Mouse (Mus musculus) hindbrain, embryonic 16.5 days (tissue): ENCODE measurements around the gene Cdv3. TPM values are rescaled to one million over a fixed set of nuclear protein-coding genes. Genes with fewer than 3 reads are reported as not detected.

Source experiments
- ATAC-seq: fragments of 200-750 bp; cut with Nextera tagmentation; 2 replicates; pipeline ENCODE4 v1.8.0; 2017; ENCODE audit warnings: moderate TSS enrichment, moderate library complexity
- H3K27ac ChIP-seq: fragments of 300-500 bp; sonication (generic); 2 replicates; pipeline ENCODE4 v1.5.1; 2014; ENCODE audit warnings: low read depth, mild to moderate bottlenecking, control low read depth, low read length, moderate library complexity
- H3K27me3 ChIP-seq: fragments of 300-500 bp; sonication (generic); replicated peaks from 2 replicates; pipeline ENCODE4 v1.6.1; 2014; ENCODE audit warnings: low read length; ENCODE audit not compliant: control insufficient read depth, insufficient read depth
- H3K36me3 ChIP-seq: fragments of 300-500 bp; sonication (generic); 2 replicates; pipeline ENCODE4 v1.6.1; 2014; ENCODE audit warnings: mild to moderate bottlenecking, low read length, moderate library complexity, mixed read lengths; ENCODE audit not compliant: control insufficient read depth, insufficient read depth
- H3K4me1 ChIP-seq: fragments of 300-500 bp; sonication (generic); 2 replicates; pipeline ENCODE4 v1.6.1; 2014; ENCODE audit warnings: low read depth, low read length; ENCODE audit not compliant: control insufficient read depth, insufficient read depth
- H3K4me2 ChIP-seq: fragments of 300-500 bp; sonication (generic); 2 replicates; pipeline ENCODE4 v1.6.1; 2014; ENCODE audit warnings: mild to moderate bottlenecking, low read length, control low read depth, moderate library complexity
- H3K4me3 ChIP-seq: fragments of 300-500 bp; sonication (generic); 2 replicates; pipeline ENCODE4 v1.5.1; 2014; ENCODE audit warnings: mild to moderate bottlenecking, low read length, control low read depth, moderate library complexity
- H3K9ac ChIP-seq: fragments of 300-500 bp; sonication (generic); 2 replicates; pipeline ENCODE4 v1.6.1; 2014; ENCODE audit warnings: low read depth, mild to moderate bottlenecking, control low read depth, low read length, moderate library complexity
- H3K9me3 ChIP-seq: fragments of 300-500 bp; sonication (generic); 2 replicates; pipeline ENCODE4 v1.6.1; 2014; ENCODE audit warnings: mild to moderate bottlenecking, low read length, moderate library complexity; ENCODE audit not compliant: control insufficient read depth
- WGBS: fragments of 180-500 bp; shearing (Covaris S2); extraction: QIAGEN DNeasy Blood & Tissue Kit; methylation state at CpG from one replicate; pipeline ENCODE4 v1.1.7; 2014; 5-methylcytosine and 5-hydroxymethylcytosine counted together
- polyA plus RNA-seq: library from polyadenylated mRNA; unstranded; fragments of >200 nt; fragmentation: Nextera tagmentation; extraction: Ambion mirVana; gene quantifications from 2 replicates; pipeline ENCODE4 v1.2.1, GENCODE M21; 2015

Cdv3 gene
- polyA plus RNA-seq, 1 experiment from 2014 or later: 78.5 TPM

- no peak for ATAC-seq
- no peak overlapping the region for H3K9ac ChIP-seq
- no peak overlapping the region for H3K27ac ChIP-seq
- no peak overlapping the region for H3K4me3 ChIP-seq
- no peaks in the 10 kb centered on the region for H3K9me3 ChIP-seq
- no peak overlapping the region for H3K4me2 ChIP-seq
- no peaks in the 10 kb centered on the region for H3K27me3 ChIP-seq
- H3K4me1 ChIP-seq: no peaks in the 10 kb centered on the region
- 45% methylated on average over 10 of the region's 10 CpGs for WGBS
- no peaks in the 10 kb centered on the region for H3K36me3 ChIP-seq
Observed at GRCm38 (mm10) chr9:103378686-103379085, 13.0 kb upstream of the Cdv3 start.

- Histone ChIP-seq H3K4me3 (no peak overlapping the region), H3K27me3 (no peaks in the 10 kb centered on the region), H3K27ac (no peak overlapping the region), H3K36me3 (no peaks in the 10 kb centered on the region), H3K4me2 (no peak overlapping the region), H3K4me1 (no peaks in the 10 kb centered on the region), H3K9ac (no peak overlapping the region), H3K9me3 (no peaks in the 10 kb centered on the region)
- no peak for ATAC-seq
- 76% methylated on average over 7 of the region's 7 CpGs for WGBS
Observed at GRCm38 (mm10) chr9:103376346-103377320, 11.0 kb upstream of the Cdv3 start.

- Histone ChIP-seq H3K4me1 (no peaks in the 10 kb centered on the region), H3K9ac (no peak overlapping the region), H3K27me3 (no peaks in the 10 kb centered on the region), H3K4me3 (no peak overlapping the region), H3K36me3 (no peaks in the 10 kb centered on the region), H3K27ac (no peak overlapping the region), H3K4me2 (no peak overlapping the region), H3K9me3 (no peaks in the 10 kb centered on the region)
- 85% methylated on average over 5 of the region's 5 CpGs for WGBS
- ATAC-seq: no peak
Observed at GRCm38 (mm10) chr9:103372271-103373010, 6.8 kb upstream of the Cdv3 start.

- no peak overlapping the region for H3K27ac ChIP-seq
- WGBS: 58% methylated on average over 4 of the region's 4 CpGs
- no peak overlapping the region for H3K9ac ChIP-seq
- H3K36me3 ChIP-seq: no peaks in the 10 kb centered on the region
- H3K4me2 ChIP-seq: no peak overlapping the region
- H3K27me3 ChIP-seq: no peaks in the 10 kb centered on the region
- no peak overlapping the region for H3K4me3 ChIP-seq
- ATAC-seq: no peak
- peaks cover 7% of the 10 kb centered on the region for H3K4me1 ChIP-seq
- no peaks in the 10 kb centered on the region for H3K9me3 ChIP-seq
Observed at GRCm38 (mm10) chr9:103369951-103370350, 4.3 kb upstream of the Cdv3 start.

GRCm38 (mm10) chr9:103366356-103366755 lies 716 bp upstream of the Cdv3 start:
- Histone ChIP-seq H3K9me3 (no peaks in the 10 kb centered on the region), H3K4me2 (peak overlapping the region; percentile 62), H3K27me3 (no peaks in the 10 kb centered on the region), H3K27ac (peak overlapping the region; percentile 69), H3K4me3 (peak overlapping the region; percentile 38), H3K4me1 (peaks cover 18% of the 10 kb centered on the region), H3K36me3 (0 out of 2 replicates have a peak, but pooled peaks cover 2% of the 10 kb centered on the region), H3K9ac (peak overlapping the region; percentile 52)
- ATAC-seq: no peak
- WGBS: 59% methylated on average over 9 of the region's 9 CpGs

GRCm38 (mm10) chr9:103364601-103365289 lies 895 bp downstream of the Cdv3 start:
- Histone ChIP-seq H3K27me3 (no peaks in the 10 kb centered on the region), H3K9me3 (no peaks in the 10 kb centered on the region), H3K27ac (peak overlapping the region; percentile 98), H3K4me2 (peak overlapping the region; percentile 84), H3K9ac (peak overlapping the region; percentile 94), H3K4me3 (peak overlapping the region; percentile 90), H3K4me1 (peaks cover 18% of the 10 kb centered on the region), H3K36me3 (0 out of 2 replicates have a peak, but pooled peaks cover 2% of the 10 kb centered on the region)
- peak; percentile 25 for ATAC-seq
- 4% methylated on average over 65 of the region's 94 CpGs for WGBS

GRCm38 (mm10) chr9:103363730-103364417 lies 1.8 kb downstream of the Cdv3 start:
- Histone ChIP-seq H3K4me2 (peak overlapping the region; percentile 84), H3K4me3 (peak overlapping the region; percentile 90), H3K4me1 (peaks cover 18% of the 10 kb centered on the region), H3K9ac (peak overlapping the region; percentile 94), H3K36me3 (peaks cover 7% of the 10 kb centered on the region; the same call in 1 of the 2 replicates), H3K27ac (peak overlapping the region; percentile 98), H3K27me3 (no peaks in the 10 kb centered on the region), H3K9me3 (no peaks in the 10 kb centered on the region)
- WGBS: 2% methylated on average over 21 of the region's 21 CpGs
- no peak for ATAC-seq

GRCm38 (mm10) chr9:103363088-103363487 lies 2.6 kb downstream of the Cdv3 start:
- peak overlapping the region; percentile 84 for H3K4me2 ChIP-seq
- H3K36me3 ChIP-seq: peaks cover 7% of the 10 kb centered on the region; the same call in 1 of the 2 replicates
- no peaks in the 10 kb centered on the region for H3K9me3 ChIP-seq
- H3K9ac ChIP-seq: no peak overlapping the region
- peaks cover 18% of the 10 kb centered on the region for H3K4me1 ChIP-seq
- no peak for ATAC-seq
- 70% methylated on average over 6 of the region's 6 CpGs for WGBS
- no peaks in the 10 kb centered on the region for H3K27me3 ChIP-seq
- no peak overlapping the region for H3K27ac ChIP-seq
- H3K4me3 ChIP-seq: peak overlapping the region; percentile 5; the same call in 1 of the 2 replicates
